28 mouse cellular contexts compared by ENCODE assay signal in genomic region chr3:103091753-103092152, GRCm38 (mm10). TPM values are rescaled to one million over a fixed set of nuclear protein-coding genes. Genes with fewer than 3 reads are reported as not detected.
DNase-seq lines count a peak whose midpoint lies in the region; ATAC-seq lines count a peak whose summit lies in the region.
"Had no signal": no experiment of that assay in that cellular context is flagged by ENCODE, and none has a peak within 500 bp of the region (broad histone marks: within the 10 kb centered on the region; RNA-seq: fewer than 3 reads in every experiment).

No protein-coding gene starts in this region.

- peak; percentile 88 for ATAC-seq in inflammation-experienced regulatory T-cells, adult 6 months
- no peak for ATAC-seq in megakaryocyte-erythroid progenitor cell, adult 5-6 weeks (replicated peaks; ENCODE audit: low FRiP score, low TSS enrichment, poor library complexity, severe bottlenecking)
- ATAC-seq: forebrain, postnatal 0 days had no signal

- DNase-seq in spleen, postnatal 36 days (ENCODE audit: low spot score in 2 of 2), result peak; percentile 17 to 24
- no peak for DNase-seq in spleen, postnatal 10 days (ENCODE audit: low spot score in 2 of 2)
- peak; percentile 78 for DNase-seq in thymus, postnatal 0 days (ENCODE audit: low spot score)
- DNase-seq in kidney, postnatal 25 days, result no peak
- DNase-seq in left cerebral cortex, postnatal 25 days (ENCODE audit: low spot score in 2 of 2), result no peak
- DNase-seq in lung, postnatal 14 days, result no peak
- DNase-seq: adrenal gland, postnatal 36 days; cerebellum, adult 9-10 months; forebrain, postnatal 0 days; gastrocnemius, postnatal 25 days; heart, adult 18-20 months; heart, postnatal 36 days; kidney, adult 2 months; layer of hippocampus, postnatal 36 days; lung, postnatal 4 days; right cerebral cortex, postnatal 14 days; spleen, adult 18-20 months had no signal

- intact Hi-C loops in left cerebral cortex, postnatal 25 days (cut with DNase I), result no loop called here

RNA-seq across cellular contexts. Expression of gene Dennd2c, which starts 10.7 kb away (rescaled TPM):
- polyA plus RNA-seq in inflammation-experienced regulatory T-cells, adult 6 months (2017; shearing (Covaris generic)), result 1 to 10 TPM in 2 of 3 experiments, under 1 TPM in 1; 0.24 to 1.4 (median 1.1) TPM
- polyA plus RNA-seq in thymus, postnatal 0 days (2015; fragmentation: Nextera tagmentation; extraction: Ambion mirVana), result 7.4 and 7.8 TPM in 2 replicates
- total RNA-seq in left cerebral cortex, postnatal 25 days (2021), result under 1 TPM; 0.48 to 0.62 TPM
- 4.0 and 4.9 TPM in 2 replicates for total RNA-seq in megakaryocyte-erythroid progenitor cell, adult 5-6 weeks (2014; fragmentation: Nextera tagmentation)
- 2.0 and 2.4 TPM in 2 replicates for total RNA-seq in megakaryocyte-erythroid progenitor cell, adult 5-6 weeks (2017)

RNA-seq across cellular contexts. Expression of gene Ampd1, which starts 17.9 kb away (rescaled TPM):
- polyA plus RNA-seq in inflammation-experienced regulatory T-cells, adult 6 months (2017; shearing (Covaris generic)), result 1 to 10 TPM in 1 of 3 experiments, under 1 TPM in 1, not detected in 1; 0.63 to 1.0 TPM
- polyA plus RNA-seq in thymus, postnatal 0 days (2015; fragmentation: Nextera tagmentation; extraction: Ambion mirVana), result 20.8 and 22.8 TPM in 2 replicates
- not detected for total RNA-seq in left cerebral cortex, postnatal 25 days (2021)
- total RNA-seq in megakaryocyte-erythroid progenitor cell, adult 5-6 weeks (2014; fragmentation: Nextera tagmentation), result 1.7 TPM in 1 of 2 replicates, not detected in the other
- total RNA-seq in megakaryocyte-erythroid progenitor cell, adult 5-6 weeks (2017), result not detected in 2 replicates
- total RNA-seq: adrenal gland, postnatal 36 days; forebrain, postnatal 0 days; heart, adult 18-20 months; heart, postnatal 36 days; layer of hippocampus, adult 2 months; layer of hippocampus, postnatal 36 days; left cerebral cortex, postnatal 14 days; midbrain, postnatal 0 days had no signal
- polyA plus RNA-seq: embryonic facial prominence, embryonic 11.5 days; forebrain, embryonic 10.5 days; forebrain, postnatal 0 days; hindbrain, embryonic 13.5 days; intestine, embryonic 14.5 days; kidney, postnatal 0 days; midbrain, postnatal 0 days; stomach, embryonic 14.5 days had no signal

RNA-seq across cellular contexts. Expression of gene Nras, which starts 33.7 kb away (rescaled TPM):
- 100 to 1,000 TPM in 1 of 3 experiments, 10 to 100 TPM in 2; 97.0 to 127 (median 97.6) TPM for polyA plus RNA-seq in inflammation-experienced regulatory T-cells, adult 6 months (2017; shearing (Covaris generic))
- polyA plus RNA-seq in thymus, postnatal 0 days (2015; fragmentation: Nextera tagmentation; extraction: Ambion mirVana), result 80.7 and 88.1 TPM in 2 replicates
- 10 to 100 TPM; 83.6 to 83.8 TPM for total RNA-seq in left cerebral cortex, postnatal 25 days (2021)
- total RNA-seq in megakaryocyte-erythroid progenitor cell, adult 5-6 weeks (2014; fragmentation: Nextera tagmentation), result 76.5 and 84.3 TPM in 2 replicates
- 62.4 and 113 TPM in 2 replicates for total RNA-seq in megakaryocyte-erythroid progenitor cell, adult 5-6 weeks (2017)

Comparison
In these comparisons a context has a peak if more than half of its experiments do, and no peak if none do; other contexts are left out.
1. DNase-seq: peak in spleen, postnatal 36 days (2 of 2) and thymus, postnatal 0 days (single experiment); none in spleen, postnatal 10 days (0 of 2), kidney, postnatal 25 days (0 of 2), left cerebral cortex, postnatal 25 days (0 of 2) and lung, postnatal 14 days (single experiment).